Mouse (Mus musculus) ES-E14 (cell line): ENCODE results near the gene Isoc2b. TPM values are rescaled to one million over a fixed set of nuclear protein-coding genes. Genes with fewer than 3 reads are reported as not detected.

Source experiments
- DNase-seq: peaks from one replicate; pipeline ENCODE4 v3.0.0-alpha.2; 2013; ENCODE audit warnings: low read depth, low spot score
- H3K27ac ChIP-seq: 2 replicates; pipeline ENCODE4 v1.5.1; 2012; ENCODE audit warnings: low read depth, mild to moderate bottlenecking, low read length, moderate library complexity, mixed read lengths; ENCODE audit not compliant: poor library complexity, insufficient read depth, severe bottlenecking
- H3K36me3 ChIP-seq: 2 replicates; pipeline ENCODE4 v1.6.1; 2012; ENCODE audit warnings: mild to moderate bottlenecking, low read length, moderate library complexity, mixed read lengths; ENCODE audit not compliant: control insufficient read depth, poor library complexity, insufficient read depth, severe bottlenecking
- H3K4me1 ChIP-seq, 2 experiments: fragments of 150-350 bp in 1 of 2; sonication (generic) in 1 of 2; 2 replicates each; pipeline ENCODE4 v1.6.1; 2012; ENCODE audit warnings: low read length in 2 of 2, mild to moderate bottlenecking in 1 of 2, mixed read lengths in 1 of 2; ENCODE audit not compliant: control insufficient read depth in 2 of 2, insufficient read depth in 2 of 2, poor library complexity in 1 of 2
- H3K4me3 ChIP-seq, 2 experiments: fragments of 150-350 bp in 1 of 2; sonication (generic) in 1 of 2; 2 replicates each; pipeline ENCODE4 v1.5.1; 2012; ENCODE audit warnings: low read length in 2 of 2, low read depth in 1 of 2, mild to moderate bottlenecking in 1 of 2, mixed read lengths in 1 of 2; ENCODE audit not compliant: insufficient read depth in 1 of 2, poor library complexity in 1 of 2, severe bottlenecking in 1 of 2
- H3K9ac ChIP-seq: 2 replicates; pipeline ENCODE4 v1.6.1; 2012; ENCODE audit warnings: low read depth, mild to moderate bottlenecking, low read length, mixed read lengths; ENCODE audit not compliant: poor library complexity, insufficient read depth, severe bottlenecking
- H3K9me3 ChIP-seq: fragments of 150-350 bp; sonication (generic); 2 replicates; pipeline ENCODE4 v1.6.1; 2012; ENCODE audit warnings: low read depth, mild to moderate bottlenecking, low read length; ENCODE audit not compliant: control insufficient read depth, insufficient read depth
- CHD2 ChIP-seq: IDR thresholded peaks from 2 replicates; pipeline ENCODE4 v1.6.1; 2014; ENCODE audit warnings: mild to moderate bottlenecking, low read depth, low read length, inconsistent platforms
- HCFC1 ChIP-seq: IDR thresholded peaks from 2 replicates; pipeline ENCODE4 v1.6.1; 2012; ENCODE audit warnings: low read length, inconsistent platforms, borderline replicate concordance; ENCODE audit not compliant: insufficient read depth
- MAFK ChIP-seq: IDR thresholded peaks from 2 replicates; pipeline ENCODE4 v1.6.1; 2014; ENCODE audit warnings: mild to moderate bottlenecking, low read depth, low read length, inconsistent platforms; ENCODE audit not compliant: insufficient read depth
- ZC3H11A ChIP-seq: IDR thresholded peaks from 2 replicates; pipeline ENCODE4 v1.6.1; 2012; ENCODE audit warnings: low read depth, mild to moderate bottlenecking, inconsistent platforms, low read length, borderline replicate concordance
- ZNF384 ChIP-seq: IDR thresholded peaks from 2 replicates; pipeline ENCODE4 v1.6.1; 2012; ENCODE audit warnings: low read depth, low read length, inconsistent platforms
- in situ Hi-C, 2 experiments: fragments of 600-800 bp; cut with MboI; formaldehyde crosslinking; loops; one replicate each; pipeline ENCODE4 v1.15.1; 2025; ENCODE audit warnings: low sequenced_read_pairs in 2 of 2, inconsistent platforms in 1 of 2; ENCODE audit not compliant: unreplicated experiment in 2 of 2
- total RNA-seq: library from RNA; depleted of rRNA; stranded (reverse); fragments of 300-350 nt; gene quantifications from 2 replicates; pipeline ENCODE4 v1.2.3, GENCODE M21; 2012; rRNA removed

The Isoc2b gene
- total RNA-seq = 3.5 and 3.7 TPM in 2 replicates

GRCm38 (mm10) chr7:4870133-4870532, at the start of gene Isoc2b:
Gene Isoc2b (minus strand): TSS chr7:4870258.
- Histone ChIP-seq H3K36me3 (no peaks in the 10 kb centered on the region), H3K27ac (no peak within 1 kb of the TSS), H3K9me3 (no peaks in the 10 kb centered on the region), H3K9ac (no peak within 1 kb of the TSS), H3K4me3 (no peak within 1 kb of the TSS), H3K4me1 (peaks cover 7% of the 10 kb centered on the region in 2 experiments; a peak in 3 of 4 replicates)
- DNase-seq = no peak
- no peak for TF ChIP-seq MAFK
- TF ChIP-seq HCFC1 = no peak
- in situ Hi-C loops = no loop called here

GRCm38 (mm10) chr7:4919096-4919495, 49.0 kb upstream of the Isoc2b start:
- Histone ChIP-seq H3K27ac (no peak overlapping the region), H3K9ac (0 out of 2 replicates have a peak overlapping the region, but pooled peaks have one; percentile 10), H3K36me3 (peaks cover 8% of the 10 kb centered on the region; the same call in 1 of the 2 replicates), H3K4me3 (peak overlapping the region in 1 of 2 experiments; percentile 25; a peak in 1 of 4 replicates), H3K9me3 (no peaks in the 10 kb centered on the region), H3K4me1 (peaks cover 4 to 39% of the 10 kb centered on the region in 2 experiments; a peak in 3 of 4 replicates)
- in situ Hi-C loops = loop anchor here in 1 of 2 experiments (10.0 kb wide), 1 partner anchor 374 kb away; the partner anchor contains the start of gene Syt5
- TF ChIP-seq ZC3H11A (no peak), MAFK (no peak), ZNF384 (no peak), HCFC1 (no peak), CHD2 (no peak)
- no peak for DNase-seq

- Histone ChIP-seq H3K4me1 (peaks cover 4 to 36% of the 10 kb centered on the region in 2 experiments; a peak in 3 of 4 replicates), H3K36me3 (peaks cover 8% of the 10 kb centered on the region; the same call in 1 of the 2 replicates), H3K9me3 (no peaks in the 10 kb centered on the region), H3K9ac (no peak overlapping the region), H3K27ac (no peak overlapping the region), H3K4me3 (peak overlapping the region in 1 of 2 experiments; percentile 25; a peak in 1 of 4 replicates)
- in situ Hi-C loops = loop anchor here in 1 of 2 experiments (10.0 kb wide), 1 partner anchor 374 kb away; the partner anchor contains the start of gene Syt5
- TF ChIP-seq HCFC1 = no peak
- no peak for TF ChIP-seq ZC3H11A
- no peak for TF ChIP-seq CHD2
- no peak for TF ChIP-seq ZNF384
- TF ChIP-seq MAFK = no peak
- DNase-seq = no peak
These were observed 48.6 kb upstream of the Isoc2b start for GRCm38 (mm10) chr7:4918681-4919080.

- Histone ChIP-seq H3K36me3 (peaks cover 8% of the 10 kb centered on the region; the same call in 1 of the 2 replicates), H3K9me3 (no peaks in the 10 kb centered on the region), H3K27ac (no peak overlapping the region), H3K9ac (no peak overlapping the region), H3K4me1 (peaks cover 2 to 31% of the 10 kb centered on the region in 2 experiments; a peak in 2 of 4 replicates), H3K4me3 (no peak overlapping the region)
- in situ Hi-C loops = loop anchor here in 1 of 2 experiments (10.0 kb wide), 1 partner anchor 373 kb away; the partner anchor contains the start of gene Syt5
- DNase-seq = no peak
- TF ChIP-seq CHD2 (no peak), ZC3H11A (no peak), ZNF384 (no peak), HCFC1 (no peak), MAFK (no peak)
These were observed 47.4 kb upstream of the Isoc2b start for GRCm38 (mm10) chr7:4917494-4917893.
